Mouse (Mus musculus) kidney, embryonic 14.5 days (tissue): Measurements from ENCODE around the gene Usp28. TPM values are rescaled to one million over a fixed set of nuclear protein-coding genes. Genes with fewer than 3 reads are reported as not detected.

Source experiments
- polyA plus RNA-seq: library from polyadenylated mRNA; unstranded; fragments of >200 nt; fragmentation: Nextera tagmentation; extraction: Ambion mirVana; gene quantifications from 2 replicates; pipeline ENCODE4 v1.2.1, GENCODE M21; 2014

The Usp28 gene
- polyA plus RNA-seq, 1 experiment from 2014 or later: 32.4 TPM

Other genes starting within 250 kb of the Usp28 start
- gene Zbtb16, start 149.2 kb upstream of the Usp28 start, polyA plus RNA-seq: 0.49 and 1.5 TPM in 2 replicates
- gene Htr3a, start 74.3 kb upstream of the Usp28 start, polyA plus RNA-seq: 0.45 and 0.54 TPM in 2 replicates
- not detected in 2 replicates for gene Htr3b, start 20.4 kb upstream of the Usp28 start, polyA plus RNA-seq
- 30.2 and 48.2 TPM in 2 replicates for gene Zw10, start 70.2 kb downstream of the Usp28 start, polyA plus RNA-seq
- gene Tmprss5, start 95.9 kb downstream of the Usp28 start, polyA plus RNA-seq: 0.19 and 0.26 TPM in 2 replicates